Mouse (Mus musculus) lung, adult 2 months (tissue): Measurements from ENCODE around the gene Reps2.

Experiments used
- CTCF ChIP-seq: fragments of 200-500 bp; IDR thresholded peaks from 2 replicates; pipeline ENCODE4 v1.5.1; 2011; ENCODE audit warnings: mild to moderate bottlenecking, low read length, control low read depth; ENCODE audit not compliant: insufficient read depth
- POLR2A ChIP-seq: fragments of 200-500 bp; IDR thresholded peaks from 2 replicates; pipeline ENCODE4 v1.6.1; 2011; ENCODE audit warnings: low read depth, mild to moderate bottlenecking, control low read depth, low read length, borderline replicate concordance; ENCODE audit errors: extremely low read depth

DNA sequence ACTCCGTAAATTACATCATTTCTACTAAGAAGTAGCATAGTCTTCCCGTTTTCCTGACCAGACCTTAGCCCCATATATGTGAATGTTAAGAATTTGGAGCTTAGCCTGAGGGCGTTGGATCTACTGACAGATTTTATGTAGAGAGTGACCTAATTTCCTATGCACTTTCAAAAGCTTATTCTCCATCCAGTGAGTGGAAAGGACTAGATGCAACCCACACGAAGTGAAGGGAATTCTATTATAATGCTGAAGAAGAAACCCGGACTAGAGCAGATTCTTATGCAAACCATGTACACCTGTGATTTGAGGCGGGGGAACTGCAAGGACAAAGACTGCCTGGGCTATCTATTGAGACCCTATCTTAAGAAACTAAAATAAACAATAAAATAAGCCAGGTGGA, 195.5 kb downstream of the Reps2 start:
- TF ChIP-seq POLR2A, result no peak
- TF ChIP-seq CTCF, result no peak
